Mouse (Mus musculus) bone marrow macrophage, adult 2 months (primary cell): Measurements from ENCODE around the gene Arhgap19. TPM values are rescaled to one million over a fixed set of nuclear protein-coding genes. Genes with fewer than 3 reads are reported as not detected.

Source experiments
- H3K27ac ChIP-seq: 2 replicates; pipeline ENCODE4 v1.5.1; 2012; ENCODE audit warnings: low read depth, low read length; ENCODE audit not compliant: insufficient read depth
- H3K4me1 ChIP-seq: 2 replicates; pipeline ENCODE4 v1.6.1; 2012; ENCODE audit warnings: low read length; ENCODE audit not compliant: control insufficient read depth, insufficient read depth
- H3K4me3 ChIP-seq: 2 replicates; pipeline ENCODE4 v1.5.1; 2012; ENCODE audit warnings: mild to moderate bottlenecking, low read length, moderate library complexity; ENCODE audit not compliant: insufficient read depth
- CTCF ChIP-seq: IDR thresholded peaks from 2 replicates; pipeline ENCODE4 v1.5.1; 2012; ENCODE audit warnings: low read depth, mild to moderate bottlenecking, low read length, moderate library complexity
- POLR2A ChIP-seq: IDR thresholded peaks from 2 replicates; pipeline ENCODE4 v1.6.1; 2012; ENCODE audit warnings: mild to moderate bottlenecking, low read depth, low read length, borderline replicate concordance
- polyA plus RNA-seq: library from polyadenylated mRNA; stranded (reverse); fragments of >200 nt; gene quantifications from 2 replicates; pipeline ENCODE4 v1.2.4, GENCODE M21; 2012; ENCODE audit not compliant: missing spikeins, insufficient read depth, insufficient read length

Arhgap19 gene
- polyA plus RNA-seq, 1 experiment = 67.7 TPM

GRCm38 (mm10) chr19:41791384-41791783 is 10.5 kb downstream of the Arhgap19 start:
- peaks cover 32% of the 10 kb centered on the region for H3K4me1 ChIP-seq
- H3K4me3 ChIP-seq = no peak overlapping the region
- H3K27ac ChIP-seq = no peak overlapping the region
- TF ChIP-seq POLR2A (no peak), CTCF (peak; percentile 38; the same call in 1 of the 2 replicates)

- Histone ChIP-seq H3K27ac (no peak overlapping the region), H3K4me3 (no peak overlapping the region), H3K4me1 (peaks cover 17% of the 10 kb centered on the region)
- no peak for TF ChIP-seq CTCF
- no peak for TF ChIP-seq POLR2A
Observed at GRCm38 (mm10) chr19:41789110-41789961, 12.5 kb downstream of the Arhgap19 start.

- no peak overlapping the region for H3K4me3 ChIP-seq
- H3K27ac ChIP-seq = no peak overlapping the region
- H3K4me1 ChIP-seq = peaks cover 3% of the 10 kb centered on the region; the same call in 1 of the 2 replicates
- TF ChIP-seq CTCF (no peak), POLR2A (no peak)
Observed at GRCm38 (mm10) chr19:41786896-41787295, 15.0 kb downstream of the Arhgap19 start.

GRCm38 (mm10) chr19:41777514-41777913 is 24.3 kb downstream of the Arhgap19 start:
- no peak for TF ChIP-seq CTCF
- TF ChIP-seq POLR2A = no peak
- H3K4me1 ChIP-seq = peaks cover 53% of the 10 kb centered on the region
- H3K4me3 ChIP-seq = no peak overlapping the region
- H3K27ac ChIP-seq = peak overlapping the region; percentile 99

GRCm38 (mm10) chr19:41768711-41769110 is 33.1 kb downstream of the Arhgap19 start:
- H3K4me1 ChIP-seq = peaks cover 66% of the 10 kb centered on the region
- TF ChIP-seq CTCF = no peak
- no peak for TF ChIP-seq POLR2A
- peak overlapping the region; percentile 17 for H3K4me3 ChIP-seq
- no peak overlapping the region for H3K27ac ChIP-seq

GRCm38 (mm10) chr19:41766628-41767027 is 35.2 kb downstream of the Arhgap19 start:
- H3K4me1 ChIP-seq = peaks cover 54% of the 10 kb centered on the region
- no peak overlapping the region for H3K4me3 ChIP-seq
- TF ChIP-seq POLR2A (no peak), CTCF (no peak)
- H3K27ac ChIP-seq = no peak overlapping the region

- H3K4me1 ChIP-seq = peaks cover 37% of the 10 kb centered on the region
- TF ChIP-seq POLR2A (no peak), CTCF (no peak)
- peak overlapping the region; percentile 55 for H3K27ac ChIP-seq
- no peak overlapping the region for H3K4me3 ChIP-seq
Observed at GRCm38 (mm10) chr19:41763870-41764660, 37.8 kb downstream of the Arhgap19 start.

- Histone ChIP-seq H3K4me3 (no peak overlapping the region), H3K4me1 (peaks cover 18% of the 10 kb centered on the region), H3K27ac (no peak overlapping the region)
- TF ChIP-seq POLR2A (no peak), CTCF (no peak)
Observed at GRCm38 (mm10) chr19:41761529-41761928, 40.3 kb downstream of the Arhgap19 start.

- peaks cover 4% of the 10 kb centered on the region for H3K4me1 ChIP-seq
- TF ChIP-seq POLR2A (no peak), CTCF (no peak)
- no peak overlapping the region for H3K27ac ChIP-seq
- H3K4me3 ChIP-seq = no peak overlapping the region
Observed at GRCm38 (mm10) chr19:41759765-41760164, 42.1 kb downstream of the Arhgap19 start.

GRCm38 (mm10) chr19:41759270-41759669 is 42.6 kb downstream of the Arhgap19 start:
- TF ChIP-seq CTCF (no peak), POLR2A (no peak)
- H3K27ac ChIP-seq = no peak overlapping the region
- no peak overlapping the region for H3K4me3 ChIP-seq
- H3K4me1 ChIP-seq = peaks cover 2% of the 10 kb centered on the region
